Mouse (Mus musculus) kidney, embryonic 16.5 days (tissue): ENCODE measurements at regions not wholly inside any gene's neighbourhood (a gene's known extent, or its start where the extent isn't known, plus 50 kb on each side); places are given as distances from the start of the nearest gene placed in this dataset.
"Not testable (repeated sequence)": the region's sequence is repeated elsewhere in the genome, so short reads cannot be mapped to it uniquely, and the experiment has no call there.

Experiments used
- ATAC-seq: fragments of 200-750 bp; cut with Nextera tagmentation; 2 replicates; pipeline ENCODE4 v1.8.0; 2017; ENCODE audit warnings: moderate TSS enrichment; ENCODE audit not compliant: low FRiP score, low TSS enrichment
- H3K27ac ChIP-seq: fragments of 300-500 bp; sonication (generic); 2 replicates; pipeline ENCODE4 v1.5.1; 2014; ENCODE audit warnings: low read length
- H3K27me3 ChIP-seq: fragments of 300-500 bp; sonication (generic); 2 replicates; pipeline ENCODE4 v1.6.1; 2014; ENCODE audit warnings: low read length, control low read depth, mixed read lengths; ENCODE audit not compliant: insufficient read depth
- H3K36me3 ChIP-seq: fragments of 300-500 bp; sonication (generic); 2 replicates; pipeline ENCODE4 v1.6.1; 2014; ENCODE audit warnings: low read length, control low read depth, mixed read lengths; ENCODE audit not compliant: insufficient read depth
- H3K4me1 ChIP-seq: fragments of 300-500 bp; sonication (generic); 2 replicates; pipeline ENCODE4 v1.6.1; 2014; ENCODE audit warnings: low read length, control low read depth, mixed read lengths; ENCODE audit not compliant: insufficient read depth
- H3K4me2 ChIP-seq: fragments of 300-500 bp; sonication (generic); replicated peaks from 2 replicates; pipeline ENCODE4 v1.6.1; 2014; ENCODE audit warnings: low read depth, low read length
- H3K4me3 ChIP-seq: fragments of 300-500 bp; sonication (generic); 2 replicates; pipeline ENCODE4 v1.5.1; 2014; ENCODE audit warnings: mild to moderate bottlenecking, low read length
- H3K9ac ChIP-seq: fragments of 300-500 bp; sonication (generic); replicated peaks from 2 replicates; pipeline ENCODE4 v1.6.1; 2014; ENCODE audit warnings: low read length
- H3K9me3 ChIP-seq: fragments of 300-500 bp; sonication (generic); 2 replicates; pipeline ENCODE4 v1.6.1; 2016; ENCODE audit warnings: low read length, control low read depth
- WGBS: fragments of 180-500 bp; shearing (Covaris S2); extraction: QIAGEN DNeasy Blood & Tissue Kit; methylation state at CpG from one replicate; pipeline ENCODE4 v1.1.7; 2014; 5-methylcytosine and 5-hydroxymethylcytosine counted together

- Histone ChIP-seq H3K27ac (no peak overlapping the region), H3K9ac (no peak overlapping the region), H3K27me3 (no peaks in the 10 kb centered on the region), H3K4me1 (no peaks in the 10 kb centered on the region), H3K36me3 (no peaks in the 10 kb centered on the region), H3K4me3 (no peak overlapping the region), H3K9me3 (no peaks in the 10 kb centered on the region), H3K4me2 (no peak overlapping the region)
- 87% methylated on average over 3 of the region's 3 CpGs for WGBS
- ATAC-seq = no peak
These were observed 266.7 kb downstream of the Lpin1 start for GRCm38 (mm10) chr12:16344021-16344420.

GRCm38 (mm10) chr12:16342030-16342429, 268.7 kb downstream of the Lpin1 start:
- ATAC-seq, H3K4me2 ChIP-seq, H3K36me3 ChIP-seq, H3K27ac ChIP-seq, H3K27me3 ChIP-seq, H3K4me3 ChIP-seq, H3K9ac ChIP-seq, H3K9me3 ChIP-seq, H3K4me1 ChIP-seq: not testable (repeated sequence)
- 61% methylated on average over 2 of the region's 2 CpGs for WGBS

GRCm38 (mm10) chr12:16331456-16331855, 279.3 kb downstream of the Lpin1 start:
- no peaks in the 10 kb centered on the region for H3K9me3 ChIP-seq
- H3K4me2 ChIP-seq = no peak overlapping the region
- H3K4me1 ChIP-seq = no peaks in the 10 kb centered on the region
- no peak for ATAC-seq
- H3K9ac ChIP-seq = no peak overlapping the region
- no peak overlapping the region for H3K27ac ChIP-seq
- H3K36me3 ChIP-seq = no peaks in the 10 kb centered on the region
- H3K4me3 ChIP-seq = no peak overlapping the region
- whole genome bisulfite sequencing = 89% methylated on average over 3 of the region's 3 CpGs
- H3K27me3 ChIP-seq = no peaks in the 10 kb centered on the region

GRCm38 (mm10) chr12:16329129-16329528, 281.6 kb downstream of the Lpin1 start:
- H3K4me3 ChIP-seq = no peak overlapping the region
- no peaks in the 10 kb centered on the region for H3K4me1 ChIP-seq
- no peak for ATAC-seq
- H3K36me3 ChIP-seq = no peaks in the 10 kb centered on the region
- no peak overlapping the region for H3K27ac ChIP-seq
- no peaks in the 10 kb centered on the region for H3K9me3 ChIP-seq
- WGBS = 61% methylated on average over 2 of the region's 2 CpGs
- no peaks in the 10 kb centered on the region for H3K27me3 ChIP-seq
- H3K4me2 ChIP-seq = no peak overlapping the region
- H3K9ac ChIP-seq = no peak overlapping the region

GRCm38 (mm10) chr12:16320536-16321402, 290.0 kb downstream of the Lpin1 start:
- H3K36me3 ChIP-seq = no peaks in the 10 kb centered on the region
- H3K27me3 ChIP-seq = no peaks in the 10 kb centered on the region
- ATAC-seq = no peak
- H3K27ac ChIP-seq = no peak overlapping the region
- no peak overlapping the region for H3K4me2 ChIP-seq
- no peak overlapping the region for H3K9ac ChIP-seq
- WGBS = 57% methylated on average over 9 of the region's 9 CpGs
- H3K9me3 ChIP-seq = no peaks in the 10 kb centered on the region
- no peaks in the 10 kb centered on the region for H3K4me1 ChIP-seq
- H3K4me3 ChIP-seq = no peak overlapping the region

- Histone ChIP-seq H3K36me3 (no peaks in the 10 kb centered on the region), H3K27ac (no peak overlapping the region), H3K4me3 (no peak overlapping the region), H3K27me3 (no peaks in the 10 kb centered on the region), H3K4me1 (no peaks in the 10 kb centered on the region), H3K4me2 (no peak overlapping the region), H3K9ac (no peak overlapping the region), H3K9me3 (no peaks in the 10 kb centered on the region)
- no peak for ATAC-seq
- 92% methylated on average over 3 of the region's 3 CpGs for WGBS
These were observed 302.7 kb downstream of the Lpin1 start for GRCm38 (mm10) chr12:16308101-16308500.

GRCm38 (mm10) chr12:16304701-16305377, 305.9 kb downstream of the Lpin1 start:
- ATAC-seq = no peak
- H3K27me3 ChIP-seq = no peaks in the 10 kb centered on the region
- 88% methylated on average over 9 of the region's 9 CpGs for WGBS
- no peaks in the 10 kb centered on the region for H3K9me3 ChIP-seq
- no peaks in the 10 kb centered on the region for H3K36me3 ChIP-seq
- H3K4me2 ChIP-seq = no peak overlapping the region
- H3K9ac ChIP-seq = no peak overlapping the region
- H3K4me1 ChIP-seq = no peaks in the 10 kb centered on the region
- no peak overlapping the region for H3K27ac ChIP-seq
- H3K4me3 ChIP-seq = no peak overlapping the region

GRCm38 (mm10) chr12:16285061-16285460, 325.7 kb downstream of the Lpin1 start:
- no peak for ATAC-seq

GRCm38 (mm10) chr12:16279146-16279545, 331.6 kb downstream of the Lpin1 start:
- Histone ChIP-seq H3K36me3 (no peaks in the 10 kb centered on the region), H3K4me2 (no peak overlapping the region), H3K4me3 (no peak overlapping the region), H3K9me3 (no peaks in the 10 kb centered on the region; the same call in 1 of the 2 replicates), H3K9ac (no peak overlapping the region), H3K4me1 (no peaks in the 10 kb centered on the region), H3K27me3 (no peaks in the 10 kb centered on the region), H3K27ac (no peak overlapping the region)
- ATAC-seq = no peak
- 66% methylated on average over 2 of the region's 2 CpGs for WGBS

More at GRCm38 (mm10) chr12:16285061-16285460, 325.7 kb downstream of the Lpin1 start:
- Histone ChIP-seq H3K27ac (no peak overlapping the region), H3K9ac (no peak overlapping the region), H3K4me2 (no peak overlapping the region), H3K4me1 (no peaks in the 10 kb centered on the region), H3K36me3 (no peaks in the 10 kb centered on the region), H3K27me3 (no peaks in the 10 kb centered on the region), H3K4me3 (no peak overlapping the region), H3K9me3 (no peaks in the 10 kb centered on the region; the same call in 1 of the 2 replicates)
- 71% methylated on average over 5 of the region's 5 CpGs for WGBS
